Mouse (Mus musculus): Measurements from ENCODE around the gene Ncs1.

Ncs1 gene

DNA sequence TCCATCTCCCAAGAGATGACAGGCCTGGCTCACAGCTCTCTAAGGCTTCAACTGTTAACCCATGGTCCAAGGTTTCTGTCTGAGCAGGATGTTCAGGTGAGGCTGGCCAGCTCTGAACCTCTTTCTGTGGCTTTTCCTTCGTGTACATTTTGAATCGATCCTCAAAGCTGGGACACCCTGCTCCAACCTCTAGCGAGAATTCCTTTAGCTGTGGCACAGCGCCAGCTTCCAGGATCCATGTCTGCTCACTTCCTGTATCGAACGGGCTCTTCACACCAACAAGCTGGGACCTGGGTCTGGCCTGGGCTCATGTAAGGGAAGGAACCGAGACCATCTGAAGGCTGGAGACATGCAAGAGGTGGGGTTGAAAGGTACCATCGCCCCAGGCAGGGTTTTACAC lies 1.4 kb upstream of the Ncs1 start:
- no peak for DNase-seq (ENCODE audit: low read depth, low spot score)

DNA sequence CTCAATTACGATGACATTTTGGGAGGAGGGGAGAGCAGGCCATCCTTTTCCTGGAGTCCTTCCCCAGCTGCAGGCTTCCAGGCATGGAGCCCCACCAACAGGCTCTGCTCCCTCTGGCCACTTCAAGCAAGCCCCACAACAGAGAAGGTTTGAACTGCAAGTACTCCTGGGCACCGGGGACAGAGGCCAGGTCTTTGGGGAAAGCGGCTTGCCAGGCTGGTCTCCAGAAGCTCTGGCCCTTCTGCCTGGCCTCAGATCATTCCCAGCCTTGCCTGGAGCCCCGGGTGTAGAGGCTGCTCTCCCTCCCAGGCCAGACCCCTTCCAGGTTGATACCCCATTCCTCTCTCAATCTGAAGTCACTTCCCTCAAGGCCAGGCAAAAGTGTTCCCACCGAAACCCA lies 572 bp upstream of the Ncs1 start:
- DNase-seq (ENCODE audit: low read depth, low spot score), result no peak

DNA sequence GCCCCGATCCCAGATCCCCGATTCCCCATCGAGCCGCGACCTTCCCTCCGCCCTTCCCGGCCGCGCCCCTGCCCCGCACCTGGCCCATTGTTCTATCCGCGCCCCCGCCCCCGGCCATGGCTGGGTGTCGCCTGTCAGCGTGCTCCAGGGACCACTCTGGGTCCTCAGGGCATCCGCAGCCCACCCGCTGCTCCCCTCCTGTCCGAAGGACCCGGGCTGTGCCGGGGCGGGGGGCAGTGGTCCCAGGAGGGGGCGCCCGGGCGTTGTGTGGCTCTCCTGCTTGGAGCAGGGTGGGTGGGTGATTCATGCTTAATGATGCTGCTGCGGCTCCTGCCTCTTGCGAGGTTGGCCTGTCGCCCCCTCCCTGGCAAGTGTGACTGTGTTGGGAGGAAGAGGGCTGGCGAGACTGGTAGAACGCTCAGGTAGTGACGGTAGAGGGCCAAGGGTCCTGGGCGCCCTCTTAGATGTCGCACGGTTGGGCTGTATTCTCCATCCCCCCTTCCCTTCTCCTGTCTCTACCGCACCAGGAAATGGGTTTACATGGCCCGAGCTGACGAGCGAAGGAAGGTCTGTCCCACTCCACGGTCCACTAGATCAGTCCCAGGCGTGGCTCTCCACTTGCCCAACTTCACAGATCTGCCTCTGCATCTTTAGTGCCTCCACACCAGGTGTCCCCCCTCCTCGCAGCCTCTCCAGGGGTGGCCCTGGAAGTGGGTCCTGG lies 788 bp downstream of the Ncs1 start:
- no peak for DNase-seq (ENCODE audit: low read depth, low spot score)

DNA sequence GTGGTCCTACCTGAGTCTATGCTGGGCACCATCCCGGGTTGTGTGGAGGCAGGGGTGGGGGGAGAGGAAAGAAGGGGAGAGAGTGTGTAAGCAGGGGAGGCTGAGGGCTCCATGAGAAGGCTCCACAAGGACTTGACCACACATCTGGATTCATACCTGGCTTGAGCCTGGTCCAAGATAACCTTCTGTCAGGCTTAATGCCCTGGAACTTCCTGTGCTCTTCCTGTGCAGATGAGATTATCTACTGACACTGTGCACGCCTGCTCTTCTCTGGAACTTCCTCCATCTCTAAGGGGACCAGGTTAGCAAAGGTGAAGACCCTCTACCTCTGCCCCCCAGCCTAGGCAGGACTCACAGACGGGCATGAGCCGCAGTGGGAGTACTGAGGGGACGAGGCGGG lies 3.2 kb downstream of the Ncs1 start:
- DNase-seq (ENCODE audit: low read depth, low spot score), result no peak

DNA sequence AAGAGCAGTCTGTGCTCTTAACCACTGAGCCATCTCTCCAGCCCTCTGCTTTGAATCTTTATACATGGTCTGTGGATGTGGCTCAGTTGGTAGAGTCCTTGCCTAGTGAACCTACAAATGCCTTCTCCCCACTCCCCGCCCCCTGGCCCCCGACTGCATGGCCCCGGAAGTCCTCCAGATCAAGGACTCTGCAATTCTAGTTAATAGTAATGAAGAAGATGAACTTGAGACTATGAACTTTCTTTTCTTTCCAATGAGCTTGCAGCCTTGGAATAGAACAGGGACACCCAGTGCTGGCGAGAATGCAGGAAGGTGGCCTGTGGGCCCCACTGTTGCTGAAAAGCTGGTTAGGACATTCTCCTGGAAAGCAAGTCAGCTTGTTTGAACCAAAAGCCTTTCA lies 6.5 kb downstream of the Ncs1 start:
- no peak for DNase-seq (ENCODE audit: low read depth, low spot score)

DNA sequence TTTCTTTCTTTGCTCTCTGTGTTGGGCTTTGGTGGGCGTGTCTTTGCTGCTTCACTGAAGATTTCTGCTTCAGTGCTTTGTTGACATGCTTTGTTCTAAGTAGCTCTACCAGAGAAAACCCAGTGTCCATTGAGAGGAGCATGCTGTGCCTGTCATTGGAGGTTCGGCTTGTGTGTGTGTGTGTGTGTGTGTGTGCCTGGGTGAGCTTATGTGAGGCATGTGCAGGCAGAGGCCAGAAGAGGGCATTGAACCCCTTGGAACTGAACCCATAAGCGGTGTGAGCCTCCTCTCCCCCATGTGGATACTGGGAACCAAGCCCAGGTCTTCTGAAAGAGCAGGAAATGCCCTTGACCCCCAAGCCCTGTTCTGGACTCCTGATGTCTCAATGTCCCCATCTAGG lies 7.8 kb downstream of the Ncs1 start:
- no peak for DNase-seq (ENCODE audit: low read depth, low spot score)

DNA sequence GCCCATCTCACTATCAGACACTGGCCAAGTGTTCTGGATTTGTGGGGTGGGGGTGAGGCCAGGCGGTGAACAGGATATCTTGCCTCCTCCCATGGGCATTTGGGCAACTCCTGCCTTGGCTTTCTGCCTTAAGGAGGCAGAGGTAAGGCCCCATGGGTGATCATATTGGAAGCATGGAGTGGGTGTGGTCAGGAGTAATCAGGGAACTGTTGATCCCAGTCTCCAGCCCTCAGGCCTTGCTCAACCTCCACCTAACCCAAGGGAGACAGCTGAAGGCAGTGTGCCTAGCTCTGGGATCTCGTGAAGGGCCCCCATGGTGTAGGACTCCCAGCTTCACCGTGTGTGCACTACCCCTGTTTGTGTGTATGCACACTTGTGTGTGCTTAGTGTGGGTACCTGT lies 9.2 kb downstream of the Ncs1 start:
- no peak for DNase-seq (ENCODE audit: low read depth, low spot score)

DNA sequence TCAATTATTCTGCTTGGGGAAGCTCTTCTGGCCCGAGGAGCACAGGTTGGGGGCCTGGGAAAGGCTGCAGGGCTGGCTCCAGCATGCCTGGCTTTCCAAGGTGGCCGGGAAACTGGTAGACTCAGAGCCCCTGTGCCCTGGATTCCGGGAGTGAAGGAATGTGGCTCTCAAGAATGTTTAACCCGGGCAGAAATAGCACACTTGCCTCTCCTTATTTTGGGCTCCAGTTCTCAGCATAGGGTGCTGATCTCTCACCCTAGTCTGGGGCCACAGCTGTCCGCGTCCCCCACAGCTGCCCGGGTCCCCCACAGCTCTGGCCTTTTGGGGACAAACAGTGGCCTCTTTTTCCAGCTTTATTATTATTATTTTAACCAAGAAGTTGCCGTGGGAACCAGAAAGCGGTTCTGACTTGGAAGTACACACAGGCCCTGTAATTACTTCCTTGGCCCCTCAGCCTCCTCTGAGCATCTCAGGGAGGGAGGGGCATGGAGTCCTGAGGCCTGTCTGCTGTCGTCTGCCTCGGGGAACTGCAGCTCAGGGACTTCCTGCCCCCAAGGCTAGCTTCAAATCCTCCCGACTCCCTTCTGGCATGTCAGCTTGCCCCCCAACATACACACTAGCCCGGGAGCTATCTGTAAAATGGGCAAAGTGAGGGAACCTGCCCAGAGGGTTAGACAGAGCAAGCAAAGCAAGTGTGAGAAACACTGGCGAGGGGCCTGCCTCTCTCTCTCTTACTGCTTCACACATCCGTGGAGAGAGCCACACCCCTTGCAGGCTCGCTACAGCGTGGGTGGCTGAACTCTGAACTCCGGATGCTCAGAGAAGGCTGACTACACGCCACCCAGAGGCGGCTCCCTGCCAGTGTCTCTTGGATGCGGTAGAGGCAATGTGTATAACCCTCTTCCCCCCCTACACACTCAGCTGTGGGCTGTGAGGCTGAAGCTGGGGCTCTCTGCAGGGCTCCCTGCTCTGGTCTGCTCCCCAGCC lies 10.6 kb downstream of the Ncs1 start:
- no peak for DNase-seq (ENCODE audit: low read depth, low spot score)

DNA sequence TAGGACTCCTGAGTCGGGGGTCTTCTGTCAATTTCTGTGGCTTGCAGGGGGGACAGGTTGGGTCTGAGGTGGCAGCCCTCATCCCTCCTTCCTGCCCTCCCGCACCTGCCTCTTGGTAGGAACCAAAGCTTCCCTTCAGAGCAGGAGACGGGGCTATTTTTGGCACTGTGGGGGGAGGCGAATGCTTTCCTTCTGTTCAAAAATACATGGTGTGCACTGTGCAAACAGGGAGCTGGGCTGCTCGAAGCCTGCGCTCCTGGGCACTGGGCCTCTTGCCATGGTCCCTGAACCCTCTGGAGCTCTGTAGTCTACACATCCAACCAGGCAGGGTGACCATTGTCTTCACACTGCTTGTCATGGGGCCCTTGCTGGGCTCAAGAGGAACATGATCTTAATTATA lies 11.5 kb downstream of the Ncs1 start:
- DNase-seq (ENCODE audit: low read depth, low spot score), result no peak

DNA sequence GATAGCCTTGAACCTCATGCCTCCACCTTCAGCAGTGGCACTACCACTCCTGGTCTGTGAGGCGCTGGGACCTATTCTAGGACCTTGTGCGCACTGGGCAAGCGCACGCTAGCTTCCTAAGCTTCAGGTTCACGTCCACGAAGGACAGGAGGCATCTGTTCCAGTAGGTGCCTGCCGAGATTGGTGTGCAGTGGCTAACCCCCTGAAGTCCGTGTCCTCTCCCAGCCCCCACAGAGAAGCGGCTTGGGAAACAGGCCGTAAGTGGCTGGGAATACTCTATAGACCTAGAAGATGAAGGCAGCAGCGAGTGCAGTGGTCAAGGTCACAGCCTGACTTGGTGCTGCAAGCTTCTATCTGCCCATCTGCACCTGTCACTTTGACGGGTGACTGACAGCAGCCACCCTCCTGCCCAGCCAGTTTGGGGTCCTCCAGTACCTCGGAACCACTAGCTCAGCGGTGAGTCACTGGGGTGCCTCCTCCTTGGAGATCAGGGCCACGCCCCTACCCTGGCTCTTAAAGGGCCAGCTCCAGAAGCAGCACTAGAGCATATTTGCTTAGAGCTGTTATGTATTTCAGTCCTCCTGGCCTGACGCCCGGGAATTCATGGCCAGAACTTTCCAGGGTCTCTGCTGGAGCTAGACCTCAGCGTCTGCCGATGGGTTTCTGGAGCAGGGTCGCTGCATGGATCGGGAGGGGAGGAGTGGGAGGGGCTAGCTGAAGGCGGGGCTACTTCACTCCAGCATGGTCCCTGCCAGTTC lies 13.2 kb downstream of the Ncs1 start:
- no peak for DNase-seq (ENCODE audit: low read depth, low spot score)

DNA sequence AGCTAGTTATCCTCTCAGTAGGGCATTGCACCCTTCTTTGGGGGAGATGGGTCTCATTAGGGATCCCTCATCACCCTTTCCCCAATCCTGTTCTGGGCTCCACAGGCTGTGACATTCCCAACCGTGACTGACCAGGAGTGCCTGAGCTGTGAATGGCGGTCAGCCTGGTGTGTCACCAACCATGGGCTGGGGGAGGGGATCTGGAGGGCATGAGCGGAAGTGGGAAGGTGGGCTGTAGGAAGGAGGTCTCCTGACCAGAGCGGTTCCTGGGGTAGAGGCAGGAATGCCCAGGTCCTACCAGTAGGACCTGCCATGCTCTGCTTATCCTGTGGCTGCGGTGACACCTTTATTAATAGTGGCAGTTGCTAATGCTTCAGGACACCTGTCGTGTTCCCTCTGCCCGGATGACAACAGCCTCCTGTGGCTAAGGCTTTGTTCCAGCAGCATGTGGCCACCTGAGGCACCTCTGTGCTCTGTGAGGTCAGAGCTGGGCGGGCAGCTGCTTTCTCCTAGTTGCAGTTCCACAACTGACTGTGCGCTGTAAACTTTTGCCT lies 13.8 kb downstream of the Ncs1 start:
- no peak for DNase-seq (ENCODE audit: low read depth, low spot score)

DNA sequence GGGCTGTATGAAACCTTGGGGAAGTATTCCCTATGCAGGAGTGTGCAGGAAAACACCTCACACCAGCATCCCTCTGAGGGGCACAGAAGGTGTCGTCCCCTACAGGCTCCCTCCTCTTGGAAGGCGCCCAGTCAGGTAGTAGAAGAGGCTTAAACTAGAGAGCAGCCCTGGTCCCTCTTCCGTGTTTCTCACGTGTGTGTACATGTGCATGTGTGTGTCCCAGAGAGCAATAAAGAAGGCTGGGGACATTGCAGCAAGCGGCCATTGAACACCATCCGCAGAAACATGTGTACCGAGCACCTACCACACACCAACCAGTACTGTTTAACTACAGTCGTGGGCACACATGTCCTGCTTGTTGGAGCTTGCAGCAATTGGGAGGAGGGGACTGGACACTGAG lies 14.9 kb downstream of the Ncs1 start:
- DNase-seq (ENCODE audit: low read depth, low spot score), result no peak

DNA sequence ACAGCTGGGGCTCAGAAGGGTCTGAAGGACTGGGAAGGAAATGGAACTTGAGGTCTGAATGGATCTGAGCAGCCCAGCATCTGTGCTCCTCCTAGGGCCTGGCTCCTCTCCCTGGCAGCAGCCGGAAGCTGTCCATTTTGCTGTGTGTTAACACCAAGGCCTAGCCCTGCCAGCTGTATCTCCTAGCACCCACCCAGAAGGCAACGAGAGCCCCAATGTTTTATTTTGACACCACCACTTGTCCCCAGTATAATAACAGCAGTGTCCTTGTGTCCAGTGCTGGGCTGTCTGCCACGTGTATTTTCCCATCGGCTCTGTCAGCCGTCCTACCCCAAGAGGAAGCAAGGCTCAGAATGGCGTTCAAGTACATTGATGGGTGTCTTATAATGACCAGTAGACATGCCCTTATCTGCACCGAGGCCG lies 17.4 kb downstream of the Ncs1 start:
- no peak for DNase-seq (ENCODE audit: low read depth, low spot score)

DNA sequence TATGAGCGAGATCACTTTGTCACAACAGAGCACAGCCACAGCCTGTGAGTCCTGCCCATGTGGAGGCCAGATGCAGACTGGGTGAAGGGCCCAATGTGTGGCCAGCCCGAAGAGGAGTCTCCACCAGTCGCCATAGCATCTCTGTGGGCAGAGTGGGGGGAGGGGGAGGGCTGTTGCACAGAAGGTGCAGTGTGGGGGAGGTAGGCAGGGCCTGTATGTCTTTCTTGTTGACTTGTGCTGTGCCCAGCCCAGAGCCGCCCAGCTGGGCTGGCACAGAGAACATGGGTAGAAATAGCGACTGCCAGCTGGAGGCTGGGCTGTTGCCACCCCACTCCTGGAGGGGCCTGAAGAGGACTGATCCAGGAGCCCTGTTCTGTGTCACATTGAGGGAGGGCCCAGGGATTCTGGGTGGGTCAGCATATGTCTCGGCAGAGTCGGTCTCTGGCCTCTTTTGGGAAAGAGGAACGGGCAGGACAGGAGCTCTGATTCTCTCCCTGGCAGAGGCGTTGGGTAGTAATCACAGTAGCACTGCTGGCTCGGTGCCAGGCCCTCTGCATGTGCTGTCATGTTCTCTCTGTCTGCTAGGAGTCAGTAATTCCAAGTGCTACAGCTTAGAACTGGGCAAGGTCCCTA lies 18.2 kb downstream of the Ncs1 start:
- no peak for DNase-seq (ENCODE audit: low read depth, low spot score)

DNA sequence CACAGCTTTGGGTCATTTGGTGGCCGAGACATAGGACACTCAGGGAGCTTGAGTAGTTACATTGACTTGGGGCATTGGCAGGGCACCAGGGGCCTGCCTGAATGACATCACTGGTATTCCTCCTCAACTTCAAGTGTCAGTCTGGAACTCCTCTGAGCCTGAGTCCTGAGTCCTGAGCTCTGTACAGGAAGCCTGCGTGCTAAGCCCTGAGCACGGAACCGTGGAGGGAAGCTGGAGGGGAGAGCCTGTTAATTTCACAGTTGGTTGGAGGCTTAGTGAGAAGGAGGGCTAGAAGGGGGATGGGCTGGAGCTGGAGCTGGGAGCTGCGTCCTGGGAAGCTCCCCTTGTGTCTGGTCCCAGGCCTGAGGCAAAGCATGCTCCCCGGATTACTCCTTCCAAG lies 21.8 kb downstream of the Ncs1 start:
- DNase-seq (ENCODE audit: low read depth, low spot score), result no peak

DNA sequence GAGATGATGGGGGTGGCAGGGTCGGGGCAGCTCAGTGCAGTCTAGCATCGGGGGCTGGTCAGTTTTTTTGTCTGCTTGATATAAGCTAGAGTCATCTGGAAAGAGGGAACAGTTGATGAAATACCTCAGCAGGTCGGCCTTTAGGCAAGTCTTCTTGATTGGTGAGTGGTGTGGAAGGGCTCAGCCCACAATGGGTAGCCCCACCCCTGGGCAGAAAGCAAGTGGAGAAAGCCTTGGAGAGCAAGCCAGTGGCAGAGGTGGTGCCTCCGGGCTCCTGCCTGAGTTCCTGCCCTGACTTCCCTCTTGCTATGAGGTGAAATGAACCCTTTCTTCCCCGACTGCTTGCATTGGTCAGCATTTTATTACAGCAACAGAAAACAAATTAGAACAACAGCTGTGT lies 23.0 kb downstream of the Ncs1 start:
- DNase-seq (ENCODE audit: low read depth, low spot score), result no peak

DNA sequence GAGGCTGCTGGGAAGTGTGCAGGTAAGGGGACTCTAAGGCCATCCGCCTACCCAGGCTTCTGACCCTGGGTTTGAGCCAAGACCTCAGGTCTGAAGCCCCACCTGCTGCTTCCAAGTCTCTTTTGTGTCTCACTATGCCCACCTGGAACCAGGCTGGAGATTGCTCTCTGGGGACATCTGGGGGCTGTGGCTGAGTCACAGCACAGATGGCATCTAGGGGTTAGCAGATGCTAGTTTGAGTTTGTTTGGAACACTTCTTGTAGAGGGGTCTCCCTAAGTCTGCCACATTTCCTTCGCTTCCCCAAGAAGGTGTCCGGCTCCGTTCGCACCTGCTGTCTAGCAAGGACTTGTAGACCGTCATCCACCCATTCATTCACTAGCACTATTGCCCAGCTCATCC lies 23.6 kb downstream of the Ncs1 start:
- DNase-seq (ENCODE audit: low read depth, low spot score), result no peak

DNA sequence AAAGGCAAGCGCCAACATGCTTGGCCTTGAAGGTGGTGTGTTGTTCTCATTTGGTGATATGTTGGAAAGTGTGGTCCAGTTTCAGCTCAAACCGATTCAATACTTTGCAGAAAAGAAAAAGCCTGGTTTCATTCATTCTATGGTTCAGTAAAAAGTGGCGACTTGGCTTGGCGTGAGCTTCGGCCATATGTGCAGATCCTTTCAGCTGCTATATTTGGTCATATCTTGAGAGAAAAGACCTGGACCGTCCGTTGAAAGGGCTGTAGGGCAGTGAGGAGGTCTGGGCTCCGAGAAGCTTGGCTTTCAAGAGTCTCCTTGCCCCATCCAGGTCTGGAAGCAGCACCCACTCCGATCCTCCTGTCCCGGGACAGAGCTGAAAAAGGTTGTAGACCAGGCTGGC lies 24.2 kb downstream of the Ncs1 start:
- no peak for DNase-seq (ENCODE audit: low read depth, low spot score)

DNA sequence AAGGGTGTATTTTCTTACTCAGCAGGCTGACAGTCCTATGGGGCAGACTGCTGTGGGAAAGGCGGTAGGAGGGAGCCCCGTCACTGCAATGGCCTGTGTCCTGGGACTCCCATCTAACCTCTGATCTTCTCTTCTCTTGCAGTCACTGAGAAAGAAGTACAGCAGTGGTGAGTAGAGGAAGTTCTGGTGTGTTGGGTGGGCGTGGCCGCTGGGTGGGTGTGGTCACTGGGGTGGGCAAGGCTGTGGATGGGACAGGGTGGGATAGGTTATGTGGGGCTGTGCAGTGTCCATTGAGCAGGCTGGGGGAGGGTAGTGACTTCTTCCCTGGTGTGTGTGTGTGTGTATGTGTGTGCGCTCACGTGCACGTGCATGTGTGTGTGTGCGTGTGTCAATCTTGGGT lies 24.8 kb downstream of the Ncs1 start:
- no peak for DNase-seq (ENCODE audit: low read depth, low spot score)

DNA sequence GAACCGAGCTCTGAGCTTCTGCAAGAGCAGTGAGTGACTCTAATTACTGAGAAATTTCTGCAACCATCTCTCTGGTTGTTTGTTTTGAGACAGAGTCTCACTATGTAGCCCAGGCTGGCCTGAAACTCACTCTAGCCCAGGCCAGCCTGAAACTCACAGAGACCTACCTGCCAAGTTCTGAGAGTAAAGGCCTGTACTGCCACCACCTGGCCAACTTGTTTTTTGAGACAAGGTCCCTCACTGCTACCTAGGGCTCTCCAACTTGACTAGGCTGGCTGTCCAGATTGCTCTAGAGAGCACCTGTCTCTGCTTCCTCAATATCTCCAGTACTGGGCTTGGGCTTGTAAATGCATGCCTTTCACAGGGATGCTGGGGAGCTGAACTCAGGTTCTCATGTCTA lies 25.4 kb downstream of the Ncs1 start:
- no peak for DNase-seq (ENCODE audit: low read depth, low spot score)

DNA sequence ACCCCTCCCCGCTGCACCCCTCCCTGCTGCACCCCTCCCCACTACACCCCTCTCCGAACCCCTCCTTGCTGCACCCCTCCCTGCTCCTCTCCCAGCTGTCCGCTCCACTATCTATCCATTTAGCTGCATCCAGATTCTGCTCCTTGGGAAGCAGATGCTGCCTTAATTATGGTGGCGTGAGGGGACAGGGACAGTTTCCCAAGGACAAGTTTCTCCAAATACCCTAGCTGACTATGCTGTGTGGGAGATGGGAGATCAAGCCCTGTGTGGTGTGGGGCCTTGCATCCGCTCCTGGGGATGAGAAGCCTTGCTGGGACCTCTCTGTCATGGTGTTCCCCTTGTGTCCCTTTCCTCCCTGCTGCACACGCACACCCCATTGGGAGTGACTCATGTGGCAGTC lies 29.4 kb downstream of the Ncs1 start:
- DNase-seq (ENCODE audit: low read depth, low spot score), result no peak

DNA sequence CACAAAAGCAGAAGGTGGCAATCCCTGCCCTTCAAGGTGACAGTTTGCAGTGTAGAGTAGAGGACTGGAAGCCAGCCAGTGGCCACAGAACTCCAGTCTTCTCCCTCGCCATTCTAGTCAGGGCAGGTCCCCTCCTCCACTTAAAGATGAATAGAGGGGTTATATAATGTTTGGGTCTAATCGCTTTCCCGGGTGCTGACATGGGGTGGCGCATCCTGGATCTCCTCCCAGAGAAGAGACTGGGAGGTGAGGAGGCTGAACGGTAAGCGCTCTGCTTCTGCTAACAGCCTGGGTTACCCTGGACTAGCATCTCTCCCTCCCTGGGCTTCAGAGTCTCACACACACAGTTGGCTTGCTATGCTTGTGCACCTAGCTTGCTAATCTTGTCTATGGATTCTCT lies 32.2 kb downstream of the Ncs1 start:
- DNase-seq (ENCODE audit: low read depth, low spot score), result no peak
